Mouse (Mus musculus) midbrain, embryonic 16.5 days (tissue): ENCODE results near the gene Cib2. TPM values are rescaled to one million over a fixed set of nuclear protein-coding genes. Genes with fewer than 3 reads are reported as not detected.

ENCODE experiments used
- ATAC-seq: fragments of 200-750 bp; cut with Nextera tagmentation; 2 replicates; pipeline ENCODE4 v1.8.0; 2017; ENCODE audit warnings: moderate TSS enrichment
- H3K27ac ChIP-seq: fragments of 300-500 bp; sonication (generic); 2 replicates; pipeline ENCODE4 v1.5.1; 2014; ENCODE audit warnings: mild to moderate bottlenecking, low read length, mixed read lengths
- H3K27me3 ChIP-seq: fragments of 300-500 bp; sonication (generic); 2 replicates; pipeline ENCODE4 v1.6.1; 2014; ENCODE audit warnings: low read depth, low read length, mixed read lengths; ENCODE audit not compliant: control insufficient read depth, insufficient read depth
- H3K36me3 ChIP-seq: fragments of 300-500 bp; sonication (generic); 2 replicates; pipeline ENCODE4 v1.6.1; 2014; ENCODE audit warnings: mild to moderate bottlenecking, low read length, moderate library complexity, mixed read lengths; ENCODE audit not compliant: control insufficient read depth, insufficient read depth
- H3K4me1 ChIP-seq: fragments of 300-500 bp; sonication (generic); 2 replicates; pipeline ENCODE4 v1.6.1; 2014; ENCODE audit warnings: mild to moderate bottlenecking, low read length, mixed read lengths; ENCODE audit not compliant: control insufficient read depth, insufficient read depth
- H3K4me2 ChIP-seq: fragments of 300-500 bp; sonication (generic); 2 replicates; pipeline ENCODE4 v1.6.1; 2014; ENCODE audit warnings: mild to moderate bottlenecking, low read length, mixed read lengths
- H3K4me3 ChIP-seq: fragments of 300-500 bp; sonication (generic); 2 replicates; pipeline ENCODE4 v1.5.1; 2014; ENCODE audit warnings: low read depth, mild to moderate bottlenecking, low read length, moderate library complexity, mixed read lengths
- H3K9ac ChIP-seq: fragments of 300-500 bp; sonication (generic); 2 replicates; pipeline ENCODE4 v1.6.1; 2014; ENCODE audit warnings: low read depth, low read length, mixed read lengths
- H3K9me3 ChIP-seq: fragments of 300-500 bp; sonication (generic); replicated peaks from 2 replicates; pipeline ENCODE4 v1.6.1; 2014; ENCODE audit warnings: mild to moderate bottlenecking, low read length, mixed read lengths; ENCODE audit not compliant: control insufficient read depth, poor library complexity, severe bottlenecking
- WGBS: fragments of 180-500 bp; shearing (Covaris S2); extraction: QIAGEN DNeasy Blood & Tissue Kit; methylation state at CpG from one replicate; pipeline ENCODE4 v1.1.7; 2014; 5-methylcytosine and 5-hydroxymethylcytosine counted together
- polyA plus RNA-seq: library from polyadenylated mRNA; unstranded; fragments of >200 nt; fragmentation: Nextera tagmentation; extraction: Ambion mirVana; gene quantifications from 2 replicates; pipeline ENCODE4 v1.2.1, GENCODE M21; 2015

Cib2 gene
- polyA plus RNA-seq, 1 experiment from 2014 or later = 60.3 TPM

- Histone ChIP-seq H3K4me1 (peaks cover 6% of the 10 kb centered on the region; the same call in 1 of the 2 replicates), H3K36me3 (no peaks in the 10 kb centered on the region), H3K27ac (no peak overlapping the region), H3K27me3 (no peaks in the 10 kb centered on the region), H3K9ac (no peak overlapping the region), H3K4me3 (no peak overlapping the region), H3K4me2 (no peak overlapping the region; the same call in 1 of the 2 replicates), H3K9me3 (no peaks in the 10 kb centered on the region)
- no peak for ATAC-seq
- WGBS = 91% methylated on average over 8 of the region's 8 CpGs
These were observed 1.3 kb downstream of the Cib2 start for GRCm38 (mm10) chr9:54558731-54559130.

- no peak overlapping the region for H3K4me3 ChIP-seq
- no peaks in the 10 kb centered on the region for H3K9me3 ChIP-seq
- H3K4me1 ChIP-seq = peaks cover under 1% of the 10 kb centered on the region; the same call in 1 of the 2 replicates
- no peak overlapping the region for H3K9ac ChIP-seq
- WGBS = 79% methylated on average over 2 of the region's 2 CpGs
- no peak overlapping the region for H3K27ac ChIP-seq
- no peaks in the 10 kb centered on the region for H3K27me3 ChIP-seq
- H3K4me2 ChIP-seq = no peak overlapping the region
- no peaks in the 10 kb centered on the region for H3K36me3 ChIP-seq
- ATAC-seq = no peak
These were observed 5.0 kb downstream of the Cib2 start for GRCm38 (mm10) chr9:54555044-54555443.

DNA sequence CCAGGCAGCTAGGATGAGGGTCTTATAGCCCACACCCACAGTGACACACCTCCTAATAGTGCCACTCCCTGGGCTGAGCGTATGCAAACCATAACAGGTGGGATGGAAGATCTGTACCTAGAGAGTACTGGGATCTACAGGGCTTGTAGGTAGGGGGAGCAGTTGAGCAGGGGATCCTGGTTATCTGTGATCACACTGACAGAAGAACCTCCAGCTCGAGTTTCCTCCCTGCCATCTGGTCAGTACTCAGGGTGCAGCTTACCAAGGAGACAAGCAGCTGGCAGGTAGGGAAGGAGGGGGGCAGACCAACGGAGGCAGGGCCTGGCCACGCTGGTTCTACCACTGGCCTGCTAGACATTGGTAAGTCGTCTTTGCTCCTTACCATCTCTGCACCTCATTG is 7.6 kb downstream of the Cib2 start:
- Histone ChIP-seq H3K4me1 (no peaks in the 10 kb centered on the region), H3K9ac (no peak overlapping the region), H3K4me3 (no peak overlapping the region), H3K9me3 (no peaks in the 10 kb centered on the region), H3K27ac (no peak overlapping the region), H3K27me3 (no peaks in the 10 kb centered on the region), H3K4me2 (no peak overlapping the region), H3K36me3 (peaks cover 9% of the 10 kb centered on the region; the same call in 1 of the 2 replicates)
- 23% methylated on average over 5 of the region's 5 CpGs for WGBS
- ATAC-seq = no peak

DNA sequence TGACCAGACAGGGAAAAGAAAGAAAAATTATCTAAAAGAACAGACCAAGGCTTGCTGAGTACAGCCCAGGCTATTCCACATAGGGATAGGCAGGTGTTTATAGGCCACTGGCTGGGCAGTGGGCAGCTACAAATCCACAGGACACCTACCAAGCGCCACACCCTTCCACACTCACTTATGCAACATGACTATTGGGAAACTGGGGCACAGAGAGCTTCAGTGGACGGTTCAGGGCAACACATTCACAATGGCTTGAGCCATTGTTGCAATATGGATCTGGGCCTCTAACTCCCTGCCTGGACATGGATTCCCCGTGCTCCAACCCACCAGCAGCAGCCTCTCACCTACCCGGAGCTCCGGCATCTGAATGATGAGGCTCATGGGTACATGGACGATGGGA is 10.6 kb downstream of the Cib2 start:
- 94% methylated on average over 6 of the region's 6 CpGs for WGBS

DNA sequence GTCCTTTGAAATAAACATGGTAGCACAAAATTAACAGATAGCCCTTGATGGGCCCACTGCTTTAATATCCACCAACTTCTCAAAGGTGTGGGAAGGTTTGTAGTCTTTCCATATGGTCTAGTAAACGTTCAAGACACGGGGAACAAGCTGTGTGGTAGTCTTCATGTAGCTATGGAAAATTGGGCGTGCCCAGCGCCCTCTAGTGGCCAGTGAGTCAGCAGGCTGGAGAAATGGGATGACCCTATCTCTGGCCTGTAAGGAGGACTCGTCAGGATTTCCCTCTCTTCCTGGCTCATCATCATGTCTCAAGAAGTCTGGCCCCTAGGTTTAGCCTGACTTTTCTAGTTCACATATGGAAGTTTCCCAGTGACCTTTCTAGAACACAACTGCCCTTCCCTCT is 12.5 kb downstream of the Cib2 start:
- H3K9me3 ChIP-seq = no peaks in the 10 kb centered on the region
- H3K36me3 ChIP-seq = peaks cover 9% of the 10 kb centered on the region; the same call in 1 of the 2 replicates
- no peak overlapping the region for H3K4me3 ChIP-seq
- 19% methylated on average over 5 of the region's 5 CpGs for WGBS
- no peak overlapping the region for H3K9ac ChIP-seq
- H3K27me3 ChIP-seq = no peaks in the 10 kb centered on the region
- no peak overlapping the region for H3K27ac ChIP-seq
- H3K4me2 ChIP-seq = no peak overlapping the region
- no peaks in the 10 kb centered on the region for H3K4me1 ChIP-seq
- ATAC-seq = no peak

More for the DNA sequence above, 10.6 kb downstream of the Cib2 start:
- H3K27me3 ChIP-seq = no peaks in the 10 kb centered on the region
- no peaks in the 10 kb centered on the region for H3K9me3 ChIP-seq
- H3K27ac ChIP-seq = no peak overlapping the region
- peaks cover 9% of the 10 kb centered on the region; the same call in 1 of the 2 replicates for H3K36me3 ChIP-seq
- H3K9ac ChIP-seq = no peak overlapping the region
- no peak overlapping the region for H3K4me3 ChIP-seq
- no peaks in the 10 kb centered on the region for H3K4me1 ChIP-seq
- H3K4me2 ChIP-seq = no peak overlapping the region
- no peak for ATAC-seq

DNA sequence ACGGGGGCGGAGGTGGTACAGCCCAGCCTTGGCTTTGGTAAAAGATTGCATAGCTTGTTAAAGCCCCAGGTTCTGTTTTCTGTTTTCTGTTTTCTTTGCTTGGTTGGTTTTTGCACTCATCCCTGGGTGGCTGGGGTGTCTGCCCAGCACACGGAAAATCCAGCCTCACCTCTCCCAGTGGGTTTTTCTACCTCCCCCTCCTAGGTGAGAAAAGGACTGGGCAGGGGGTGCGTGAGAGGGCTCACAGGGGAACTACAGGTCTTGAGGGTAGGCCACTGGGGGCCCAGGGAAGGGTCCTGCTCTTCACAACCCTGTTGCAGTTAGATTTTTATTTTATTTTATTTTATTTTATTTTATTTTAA is 15.1 kb downstream of the Cib2 start:
- ATAC-seq = no peak
- H3K27me3 ChIP-seq = no peaks in the 10 kb centered on the region
- no peak overlapping the region for H3K4me3 ChIP-seq
- no peak overlapping the region for H3K9ac ChIP-seq
- no peaks in the 10 kb centered on the region for H3K9me3 ChIP-seq
- H3K4me2 ChIP-seq = no peak overlapping the region
- 91% methylated on average over 4 of the region's 4 CpGs for WGBS
- H3K27ac ChIP-seq = no peak overlapping the region
- peaks cover 9% of the 10 kb centered on the region; the same call in 1 of the 2 replicates for H3K36me3 ChIP-seq
- no peaks in the 10 kb centered on the region for H3K4me1 ChIP-seq

DNA sequence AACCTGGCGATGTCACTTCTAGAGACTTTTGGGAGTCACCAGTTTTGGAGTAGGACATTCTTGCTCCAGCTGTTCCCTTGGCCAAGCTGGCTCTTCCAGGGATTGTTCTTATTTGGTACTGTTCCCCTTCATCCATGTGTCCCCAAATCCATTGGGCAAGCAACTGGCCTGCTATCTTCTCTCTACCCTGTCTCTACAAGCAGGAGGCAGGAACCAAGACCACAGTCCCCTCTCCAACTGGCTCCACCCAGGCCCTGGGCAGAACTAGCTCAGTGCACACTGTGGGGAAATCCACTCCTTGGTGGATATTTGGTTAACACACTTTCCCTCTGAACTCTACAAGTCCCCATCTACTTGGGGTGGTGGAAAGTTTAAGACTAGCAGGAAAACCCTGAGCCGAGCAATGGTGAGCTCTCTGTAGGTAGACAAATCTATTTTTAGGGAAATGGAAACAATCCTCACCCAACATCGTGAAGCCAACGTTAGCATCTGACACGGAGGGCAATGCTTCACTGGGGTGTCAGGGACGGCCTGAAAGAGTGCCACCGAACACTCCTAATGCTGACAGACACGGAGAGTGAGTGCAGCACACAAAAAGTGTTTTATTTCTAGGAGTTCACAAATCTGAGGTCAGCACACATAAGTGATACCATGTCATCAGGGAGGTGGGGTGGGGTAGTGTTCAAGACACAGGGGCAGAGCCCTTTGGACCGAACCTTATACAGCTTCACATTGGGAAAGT is 15.6 kb downstream of the Cib2 start:
- Histone ChIP-seq H3K27ac (no peak overlapping the region), H3K36me3 (peaks cover 9% of the 10 kb centered on the region; the same call in 1 of the 2 replicates), H3K9me3 (no peaks in the 10 kb centered on the region), H3K9ac (no peak overlapping the region), H3K4me2 (no peak overlapping the region), H3K27me3 (no peaks in the 10 kb centered on the region), H3K4me1 (no peaks in the 10 kb centered on the region), H3K4me3 (no peak overlapping the region)
- 91% methylated on average over 9 of the region's 9 CpGs for WGBS
- ATAC-seq = no peak

DNA sequence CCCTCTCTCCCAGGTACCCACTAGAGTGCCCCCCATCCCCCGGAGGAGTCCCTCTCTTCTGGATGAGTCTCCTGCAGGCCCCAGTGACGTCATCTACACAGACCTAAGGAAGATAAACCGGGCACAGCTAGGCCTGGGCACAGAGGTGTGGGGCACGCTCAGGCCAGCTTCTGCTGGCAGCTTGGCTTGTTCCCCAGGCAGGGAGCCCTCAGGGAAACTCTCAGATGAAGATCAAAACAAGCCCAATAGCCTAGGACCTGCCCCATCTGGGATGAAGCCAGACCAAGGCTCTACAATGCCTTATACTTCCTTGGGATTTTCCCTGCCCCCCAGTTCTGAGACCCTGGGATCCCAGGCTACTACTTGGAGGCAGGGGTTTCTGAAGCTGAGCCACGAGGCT is 19.2 kb downstream of the Cib2 start:
- no peak overlapping the region for H3K27ac ChIP-seq
- 80% methylated on average over 5 of the region's 5 CpGs for WGBS
- ATAC-seq = no peak
- H3K4me3 ChIP-seq = no peak overlapping the region
- H3K27me3 ChIP-seq = no peaks in the 10 kb centered on the region
- H3K4me1 ChIP-seq = no peaks in the 10 kb centered on the region
- no peak overlapping the region for H3K4me2 ChIP-seq
- H3K9ac ChIP-seq = no peak overlapping the region
- no peaks in the 10 kb centered on the region; the same call in 1 of the 2 replicates for H3K36me3 ChIP-seq
- H3K9me3 ChIP-seq = no peaks in the 10 kb centered on the region

DNA sequence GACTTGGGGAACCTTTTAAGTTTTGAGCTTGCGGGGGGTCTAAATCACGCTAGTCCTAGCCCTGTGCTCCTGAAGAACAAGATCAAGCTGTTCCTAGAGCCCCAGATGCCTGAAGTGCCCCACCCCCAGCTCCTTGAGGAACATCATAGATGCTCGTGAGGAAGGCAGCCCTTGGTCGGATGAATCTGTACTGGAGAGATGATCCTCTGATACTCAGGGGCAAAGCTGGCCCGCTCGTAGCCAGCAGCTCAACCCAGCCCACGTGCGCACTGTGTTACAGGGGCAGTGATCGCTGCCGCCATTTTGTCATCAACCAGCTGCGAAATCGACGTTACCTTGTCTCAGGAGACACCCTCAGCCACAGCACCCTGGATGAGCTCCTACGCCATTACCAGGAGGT is 21.3 kb downstream of the Cib2 start, which contains the start of gene Sh2d7:
Gene Sh2d7 (plus strand): TSS at position 301 of the 400 bp plus-strand sequence.
- WGBS = 95% methylated on average over 14 of the region's 14 CpGs

More for the DNA sequence above, 21.3 kb downstream of the Cib2 start, which contains the start of gene Sh2d7:
- ATAC-seq = no peak
- peaks cover 4% of the 10 kb centered on the region for H3K4me1 ChIP-seq
- H3K36me3 ChIP-seq = no peaks in the 10 kb centered on the region
- no peaks in the 10 kb centered on the region for H3K27me3 ChIP-seq
- H3K4me2 ChIP-seq = no peak within 1 kb of the TSS
- no peaks in the 10 kb centered on the region for H3K9me3 ChIP-seq
- H3K9ac ChIP-seq = no peak within 1 kb of the TSS
- no peak within 1 kb of the TSS for H3K4me3 ChIP-seq
- H3K27ac ChIP-seq = no peak within 1 kb of the TSS
